Mouse (Mus musculus) myocyte (in vitro differentiated cells): ENCODE measurements at regions not wholly inside any gene's neighbourhood (a gene's known extent, or its start where the extent isn't known, plus 50 kb on each side); places are given as distances from the start of the nearest gene placed in this dataset.
A peak's percentile ranks its signal among the peaks of the same experiment; 100 is the strongest.

Experiments
- H3K27me3 ChIP-seq: one replicate; pipeline ENCODE4 v1.6.1; 2011; ENCODE audit not compliant: control insufficient read depth, insufficient read depth, insufficient read length
- H3K36me3 ChIP-seq: one replicate; pipeline ENCODE4 v1.6.1; 2011; ENCODE audit not compliant: control insufficient read depth, insufficient read depth
- H3K4me2 ChIP-seq: one replicate; pipeline ENCODE4 v1.6.1; 2011; ENCODE audit warnings: low read depth, control low read depth
- H3K4me3 ChIP-seq: one replicate; pipeline ENCODE4 v1.5.1; 2011; ENCODE audit warnings: mild to moderate bottlenecking, control low read depth, moderate library complexity
- H3K79me2 ChIP-seq: one replicate; pipeline ENCODE4 v1.6.1; 2011; ENCODE audit not compliant: control insufficient read depth, insufficient read depth
- H3ac ChIP-seq: one replicate; pipeline ENCODE4 v1.6.1; 2011; ENCODE audit not compliant: control insufficient read depth, insufficient read length
- CEBPB ChIP-seq: IDR thresholded peaks from 2 replicates; pipeline ENCODE4 v1.6.1; 2011; ENCODE audit warnings: mild to moderate bottlenecking, moderate library complexity; ENCODE audit not compliant: poor library complexity, insufficient read depth, severe bottlenecking
- E2F4 ChIP-seq: IDR thresholded peaks from one replicate; pipeline ENCODE4 v1.6.1; 2011; ENCODE audit warnings: mild to moderate bottlenecking, control low read depth, moderate library complexity; ENCODE audit not compliant: insufficient read depth
- MAX ChIP-seq: IDR thresholded peaks from one replicate; pipeline ENCODE4 v1.6.1; 2011; ENCODE audit warnings: low read depth, mild to moderate bottlenecking, control low read depth
- MYOD1 ChIP-seq, 3 experiments: IDR thresholded peaks; one replicate each; pipeline ENCODE4 v1.6.1; 2011; ENCODE audit warnings: control low read depth in 2 of 3, low read depth in 2 of 3, mild to moderate bottlenecking in 2 of 3, moderate library complexity in 1 of 3; ENCODE audit not compliant: insufficient read length in 2 of 3, control insufficient read depth in 1 of 3
- MYOG ChIP-seq, 3 experiments: IDR thresholded peaks; one replicate each; pipeline ENCODE4 v1.6.1; 2011; ENCODE audit warnings: control low read depth in 2 of 3, low read depth in 2 of 3, mild to moderate bottlenecking in 2 of 3; ENCODE audit not compliant: insufficient read length in 2 of 3, control insufficient read depth in 1 of 3, insufficient read depth in 1 of 3
- POLR2A ChIP-seq: IDR thresholded peaks from one replicate; pipeline ENCODE4 v1.6.1; 2011; ENCODE audit warnings: low read depth, mild to moderate bottlenecking, control low read depth, moderate library complexity; ENCODE audit not compliant: insufficient read length
- POLR2AphosphoS2 ChIP-seq: IDR thresholded peaks from one replicate; pipeline ENCODE4 v1.6.1; 2011; ENCODE audit warnings: low read depth, control low read depth; ENCODE audit not compliant: insufficient read length
- REST ChIP-seq: IDR thresholded peaks from one replicate; pipeline ENCODE4 v1.6.1; 2011; ENCODE audit warnings: mild to moderate bottlenecking, control low read depth, moderate library complexity; ENCODE audit not compliant: insufficient read depth, insufficient read length
- SRF ChIP-seq: IDR thresholded peaks from one replicate; pipeline ENCODE4 v1.6.1; 2011; ENCODE audit warnings: low read depth; ENCODE audit not compliant: control insufficient read depth, insufficient read length
- TCF12 ChIP-seq: IDR thresholded peaks from one replicate; pipeline ENCODE4 v1.6.1; 2011; ENCODE audit warnings: mild to moderate bottlenecking, control low read depth; ENCODE audit not compliant: poor library complexity, insufficient read depth, severe bottlenecking
- TCF3 ChIP-seq: IDR thresholded peaks from one replicate; pipeline ENCODE4 v1.6.1; 2011; ENCODE audit warnings: low read depth, control low read depth; ENCODE audit not compliant: insufficient read length
- USF1 ChIP-seq: IDR thresholded peaks from one replicate; pipeline ENCODE4 v1.6.1; 2011; ENCODE audit warnings: low read depth, mild to moderate bottlenecking, control low read depth, moderate library complexity

DNA sequence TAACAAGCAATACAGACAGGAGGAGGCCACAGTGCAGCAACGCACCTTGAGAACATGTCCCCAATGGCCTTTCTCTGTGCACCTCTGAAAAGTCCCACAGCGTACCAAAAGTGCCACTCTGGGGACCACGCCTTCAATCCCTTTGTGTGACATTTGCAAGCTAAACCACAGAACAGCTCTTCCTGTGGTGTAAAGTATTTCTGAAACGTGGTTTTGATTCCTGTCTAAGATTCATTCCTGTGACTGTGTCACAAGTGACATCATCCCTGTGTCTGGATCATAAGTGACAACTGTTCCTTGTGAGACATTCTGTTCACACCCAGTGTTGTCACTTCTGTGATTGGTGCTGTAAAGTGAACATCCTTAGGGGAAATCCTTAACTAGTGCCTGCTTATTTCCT is 251.6 kb upstream of the Bmper start:
- no peaks in the 10 kb centered on the region for H3K79me2 ChIP-seq
- no peak overlapping the region for H3K4me3 ChIP-seq
- no peaks in the 10 kb centered on the region for H3K27me3 ChIP-seq
- H3K4me2 ChIP-seq = no peak overlapping the region
- H3ac ChIP-seq = no peak overlapping the region
- TF ChIP-seq POLR2A (no peak), CEBPB (0 out of 2 replicates have a peak, but pooled peaks have one; percentile 2)
- no peaks in the 10 kb centered on the region for H3K36me3 ChIP-seq

DNA sequence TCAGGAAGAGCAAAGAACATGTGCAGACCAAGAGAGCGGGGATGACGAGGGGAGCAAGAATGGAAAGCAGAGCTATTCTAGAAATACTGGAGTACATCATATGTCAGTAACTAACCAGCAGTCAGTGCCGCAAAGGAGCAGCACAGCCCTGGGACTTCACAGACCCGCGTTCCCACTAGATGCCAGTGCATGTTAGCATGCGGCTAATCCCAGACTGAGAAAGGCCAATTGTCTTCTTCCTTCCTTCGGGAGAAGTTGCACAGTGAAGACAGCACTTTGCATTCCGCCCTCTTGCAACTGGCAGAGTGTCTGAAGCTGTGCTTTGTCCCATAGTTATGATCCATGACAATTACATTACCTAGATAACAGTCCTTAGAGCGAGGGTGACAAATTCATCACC is 246.1 kb upstream of the Bmper start:
- H3K4me2 ChIP-seq = no peak overlapping the region
- TF ChIP-seq SRF (no peak), POLR2AphosphoS2 (no peak), MAX (no peak), POLR2A (no peak), MYOG (IDR thresholded peaks at IDR 0.05; ENCODE audit: control insufficient read depth in 1 of 3, insufficient read depth in 1 of 3, insufficient read length in 2 of 3, low read depth in 2 of 3) (no peak), TCF3 (no peak), CEBPB (no peak), E2F4 (no peak), REST (no peak), MYOD1 (IDR thresholded peaks at IDR 0.05; ENCODE audit: control insufficient read depth in 1 of 3, insufficient read length in 2 of 3, low read depth in 2 of 3) (no peak), USF1 (no peak), TCF12 (no peak)
- no peaks in the 10 kb centered on the region for H3K79me2 ChIP-seq
- no peak overlapping the region for H3K4me3 ChIP-seq
- H3K27me3 ChIP-seq = no peaks in the 10 kb centered on the region
- no peak overlapping the region for H3ac ChIP-seq
- no peaks in the 10 kb centered on the region for H3K36me3 ChIP-seq

DNA sequence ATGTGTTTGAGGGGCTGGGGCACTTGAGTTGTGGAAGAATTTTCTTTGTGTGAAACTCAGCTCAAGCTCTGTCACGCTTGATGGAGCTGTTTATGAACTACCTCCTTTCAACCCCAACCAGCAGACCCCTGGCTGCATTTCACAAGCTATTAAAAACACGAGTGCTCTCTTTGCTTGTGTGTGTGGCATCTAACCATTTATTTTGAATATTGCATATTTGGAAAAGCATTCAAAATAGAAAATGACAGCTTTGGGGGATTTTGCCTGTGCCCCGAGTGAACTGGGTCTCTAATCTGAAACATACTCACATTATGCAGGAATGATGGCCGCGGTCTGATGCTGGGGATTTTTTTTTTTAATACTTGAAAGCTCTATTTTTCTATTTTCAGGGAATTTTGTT is 243.2 kb upstream of the Bmper start:
- no peak overlapping the region for H3ac ChIP-seq
- no peaks in the 10 kb centered on the region for H3K79me2 ChIP-seq
- H3K36me3 ChIP-seq = no peaks in the 10 kb centered on the region
- TF ChIP-seq MAX = no peak
- TF ChIP-seq CEBPB = no peak
- TF ChIP-seq TCF12 = no peak
- TF ChIP-seq E2F4 = no peak
- no peak for TF ChIP-seq REST
- TF ChIP-seq MYOG (IDR thresholded peaks at IDR 0.05; ENCODE audit: control insufficient read depth in 1 of 3, insufficient read depth in 1 of 3, insufficient read length in 2 of 3, low read depth in 2 of 3) = no peak
- no peak for TF ChIP-seq POLR2AphosphoS2
- no peak for TF ChIP-seq MYOD1 (IDR thresholded peaks at IDR 0.05; ENCODE audit: control insufficient read depth in 1 of 3, insufficient read length in 2 of 3, low read depth in 2 of 3)
- H3K4me3 ChIP-seq = no peak overlapping the region
- H3K27me3 ChIP-seq = no peaks in the 10 kb centered on the region
- H3K4me2 ChIP-seq = no peak overlapping the region

DNA sequence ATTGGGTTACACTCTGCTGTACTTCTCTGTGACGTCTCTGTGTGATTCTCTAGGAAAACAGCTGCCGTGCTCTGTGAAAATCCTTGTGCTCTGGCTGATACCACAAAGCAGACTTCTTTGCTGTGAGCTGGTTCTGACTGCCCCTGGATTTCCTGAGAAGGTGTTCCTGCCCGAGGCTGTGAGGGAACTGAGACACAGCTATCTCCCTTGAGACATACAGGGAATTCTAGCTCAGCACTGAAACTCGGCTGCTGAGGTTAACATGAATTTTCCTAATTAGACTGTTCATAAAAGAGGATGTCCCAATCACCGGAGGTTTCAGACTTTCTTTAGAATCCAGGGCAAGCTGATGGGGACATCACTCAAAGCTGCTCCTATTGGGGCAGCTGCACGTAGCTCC is 233.4 kb upstream of the Bmper start:
- no peak for TF ChIP-seq POLR2A
- no peak for TF ChIP-seq POLR2AphosphoS2
- TF ChIP-seq REST = no peak
- no peak for TF ChIP-seq MYOD1 (IDR thresholded peaks at IDR 0.05; ENCODE audit: control insufficient read depth in 1 of 3, insufficient read length in 2 of 3, low read depth in 2 of 3)
- TF ChIP-seq E2F4 = no peak
- TF ChIP-seq SRF = no peak
- no peak for TF ChIP-seq MAX
- no peak for TF ChIP-seq USF1
- no peak for TF ChIP-seq TCF12
- TF ChIP-seq CEBPB = no peak
- TF ChIP-seq TCF3 = no peak
- TF ChIP-seq MYOG (IDR thresholded peaks at IDR 0.05; ENCODE audit: control insufficient read depth in 1 of 3, insufficient read depth in 1 of 3, insufficient read length in 2 of 3, low read depth in 2 of 3) = no peak
- no peaks in the 10 kb centered on the region for H3K79me2 ChIP-seq

DNA sequence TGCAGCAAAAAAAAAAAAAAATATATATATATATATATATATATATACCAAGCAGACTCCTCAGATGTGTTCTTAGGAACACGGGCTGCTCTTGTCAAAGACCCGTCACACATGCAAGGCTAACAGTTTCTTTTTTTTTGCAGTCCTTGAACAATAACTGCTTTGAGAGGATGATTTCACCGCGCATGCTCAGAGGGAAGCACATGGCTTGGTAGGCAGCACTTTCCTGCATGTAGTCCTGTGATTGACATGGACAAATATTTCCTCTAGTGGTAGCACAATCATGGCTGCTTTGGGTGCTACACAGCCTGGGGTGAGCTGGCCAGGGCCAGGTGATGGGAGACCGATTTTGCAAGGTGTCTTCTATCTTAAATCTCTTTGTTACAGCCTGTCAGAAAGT is 229.3 kb upstream of the Bmper start:
- no peaks in the 10 kb centered on the region for H3K27me3 ChIP-seq
- no peak for TF ChIP-seq MYOD1 (IDR thresholded peaks at IDR 0.05; ENCODE audit: control insufficient read depth in 1 of 3, insufficient read length in 2 of 3, low read depth in 2 of 3)
- TF ChIP-seq USF1 = no peak
- TF ChIP-seq TCF3 = no peak
- no peak for TF ChIP-seq SRF
- no peak for TF ChIP-seq MYOG (IDR thresholded peaks at IDR 0.05; ENCODE audit: control insufficient read depth in 1 of 3, insufficient read depth in 1 of 3, insufficient read length in 2 of 3, low read depth in 2 of 3)
- no peak for TF ChIP-seq CEBPB
- TF ChIP-seq TCF12 = no peak
- TF ChIP-seq MAX = no peak
- no peak overlapping the region for H3ac ChIP-seq
- H3K4me3 ChIP-seq = no peak overlapping the region
- H3K4me2 ChIP-seq = no peak overlapping the region
- H3K79me2 ChIP-seq = no peaks in the 10 kb centered on the region
- H3K36me3 ChIP-seq = no peaks in the 10 kb centered on the region

More for the DNA sequence above, 233.4 kb upstream of the Bmper start:
- Histone ChIP-seq H3K4me2 (no peak overlapping the region), H3K27me3 (no peaks in the 10 kb centered on the region), H3ac (no peak overlapping the region), H3K36me3 (no peaks in the 10 kb centered on the region), H3K4me3 (no peak overlapping the region)
